Mouse (Mus musculus) megakaryocyte progenitor cell, adult 5-6 weeks (primary cell): ENCODE measurements around the gene Tmem104. TPM values are rescaled to one million over a fixed set of nuclear protein-coding genes. Genes with fewer than 3 reads are reported as not detected.

Source experiments
- ATAC-seq: replicated peaks from 2 replicates; pipeline ENCODE4 v1.8.0; 2016; ENCODE audit warnings: mild to moderate bottlenecking, moderate TSS enrichment, inconsistent platforms; ENCODE audit not compliant: poor library complexity
- total RNA-seq, 2 experiments: library from RNA; stranded (forward) in 1 of 2; stranded (reverse) in 1 of 2; fragments of 157-497, 149-512 nt in 1 of 2; fragments of 200-1000 nt in 1 of 2; gene quantifications; 2 replicates each; pipeline versions ENCODE4 v1.2.3 to v1.2.4; 2015 to 2017

Tmem104 gene
- total RNA-seq, 2 experiments from 2014 or later = 7.8 to 8.2 TPM

- ATAC-seq = no peak
Observed at GRCm38 (mm10) chr11:115259134-115259533, 71.8 kb downstream of the Tmem104 start.

GRCm38 (mm10) chr11:115262954-115263353 is 75.7 kb downstream of the Tmem104 start:
- ATAC-seq = no peak

DNA sequence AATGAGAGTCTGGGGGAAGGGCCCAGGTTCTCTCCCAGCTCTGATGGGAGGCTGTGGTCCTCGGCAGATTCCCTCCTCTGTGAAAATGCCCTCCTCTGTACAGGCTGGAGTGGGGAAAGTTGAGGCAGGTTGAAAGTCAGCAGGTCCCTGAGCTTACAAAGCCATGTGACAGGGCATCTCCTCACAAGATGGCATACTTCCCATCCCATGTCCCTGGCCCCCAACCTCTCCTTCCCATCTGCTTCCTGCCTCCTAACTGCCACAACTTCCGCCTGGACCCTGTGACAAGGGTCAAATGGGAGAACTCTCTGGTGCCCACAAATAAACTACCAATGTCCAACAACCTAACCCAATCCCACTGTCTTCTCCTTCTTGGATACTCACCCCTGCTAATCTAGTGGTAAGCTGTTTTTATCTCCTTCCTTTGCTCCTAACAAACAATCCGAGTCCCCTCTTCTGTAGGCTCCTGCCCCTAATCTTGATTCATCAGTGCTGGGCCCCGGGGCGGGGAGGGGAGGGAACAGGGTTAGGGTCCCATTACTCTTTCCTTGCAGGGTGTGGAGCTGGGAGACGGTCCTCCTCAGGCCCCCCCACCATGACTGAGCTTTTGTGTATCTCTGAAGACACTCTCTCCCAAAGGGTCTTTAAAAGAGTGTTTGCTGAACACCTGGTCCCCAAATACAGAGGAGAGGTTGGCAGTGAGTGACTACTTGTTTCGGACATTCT is 77.0 kb downstream of the Tmem104 start:
- no peak for ATAC-seq

DNA sequence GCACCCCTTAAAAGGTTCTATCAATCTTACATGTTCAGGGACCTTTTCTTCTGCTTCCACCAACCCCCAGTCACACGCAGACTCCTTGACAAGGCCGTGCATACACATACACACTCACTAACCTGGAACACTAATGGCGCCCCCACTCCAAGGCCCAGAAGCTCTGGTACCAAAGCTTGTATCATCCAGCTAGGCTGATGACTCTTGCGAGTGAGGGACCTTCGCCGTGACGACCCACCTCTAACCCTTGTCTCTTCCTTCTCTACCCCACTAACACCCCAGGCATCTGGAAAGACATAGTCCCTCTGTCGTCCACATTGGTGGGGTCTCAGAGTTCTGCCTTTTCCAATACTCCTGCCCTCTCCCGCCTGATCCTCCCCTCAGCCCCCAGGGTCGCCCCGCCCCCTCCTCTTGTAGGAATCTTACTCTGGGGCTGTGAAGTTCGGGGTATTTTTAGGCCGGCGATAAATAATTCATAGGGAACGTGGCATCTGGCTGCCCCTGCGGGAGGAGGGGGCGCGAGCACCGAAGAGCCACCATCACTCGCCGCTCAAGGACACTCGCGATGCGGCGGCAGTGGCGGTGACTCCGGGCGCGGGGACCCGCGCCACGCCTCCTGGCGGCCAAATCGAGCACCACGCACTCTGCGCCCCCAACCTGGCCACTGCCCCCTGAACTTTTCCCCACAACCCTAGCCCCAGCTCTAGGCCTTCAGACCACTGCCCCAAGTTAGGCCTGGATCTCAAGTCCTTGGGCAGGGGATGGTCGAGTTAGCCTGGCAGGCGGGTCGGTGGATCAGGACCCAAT is 77.8 kb downstream of the Tmem104 start:
- peak; percentile 53; the same call in 1 of the 2 replicates for ATAC-seq

- ATAC-seq = 0 out of 2 replicates have a peak, but pooled peaks have one; percentile 7
Observed at GRCm38 (mm10) chr11:115265771-115266399, 78.6 kb downstream of the Tmem104 start.

GRCm38 (mm10) chr11:115266400-115266778 is 79.1 kb downstream of the Tmem104 start:
- no peak for ATAC-seq

- no peak for ATAC-seq
Observed at GRCm38 (mm10) chr11:115267061-115267883, 80.0 kb downstream of the Tmem104 start, which contains the start of gene Grin2c. Grin2c (minus strand) TSS chr11:115267243.

DNA sequence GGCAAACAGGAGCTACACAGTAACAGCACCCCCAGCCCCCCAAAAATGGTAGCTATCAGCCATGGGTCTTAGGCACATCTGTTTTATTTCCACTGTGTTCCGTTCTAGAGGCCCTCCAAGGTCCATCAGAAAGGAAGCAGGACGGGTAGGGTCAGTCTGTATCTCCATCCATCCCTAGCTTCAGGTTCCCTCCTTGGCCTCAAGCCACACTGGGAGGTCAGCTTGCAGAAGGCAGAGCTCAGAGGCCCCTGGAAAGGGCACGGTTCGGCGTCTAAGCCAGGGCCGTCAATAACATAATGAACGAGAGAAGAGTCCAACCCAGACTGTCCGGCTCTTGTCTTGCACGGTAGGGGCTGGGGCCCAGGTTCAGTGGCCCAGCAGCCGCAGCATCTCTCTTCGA is 80.7 kb downstream of the Tmem104 start:
- ATAC-seq = no peak

DNA sequence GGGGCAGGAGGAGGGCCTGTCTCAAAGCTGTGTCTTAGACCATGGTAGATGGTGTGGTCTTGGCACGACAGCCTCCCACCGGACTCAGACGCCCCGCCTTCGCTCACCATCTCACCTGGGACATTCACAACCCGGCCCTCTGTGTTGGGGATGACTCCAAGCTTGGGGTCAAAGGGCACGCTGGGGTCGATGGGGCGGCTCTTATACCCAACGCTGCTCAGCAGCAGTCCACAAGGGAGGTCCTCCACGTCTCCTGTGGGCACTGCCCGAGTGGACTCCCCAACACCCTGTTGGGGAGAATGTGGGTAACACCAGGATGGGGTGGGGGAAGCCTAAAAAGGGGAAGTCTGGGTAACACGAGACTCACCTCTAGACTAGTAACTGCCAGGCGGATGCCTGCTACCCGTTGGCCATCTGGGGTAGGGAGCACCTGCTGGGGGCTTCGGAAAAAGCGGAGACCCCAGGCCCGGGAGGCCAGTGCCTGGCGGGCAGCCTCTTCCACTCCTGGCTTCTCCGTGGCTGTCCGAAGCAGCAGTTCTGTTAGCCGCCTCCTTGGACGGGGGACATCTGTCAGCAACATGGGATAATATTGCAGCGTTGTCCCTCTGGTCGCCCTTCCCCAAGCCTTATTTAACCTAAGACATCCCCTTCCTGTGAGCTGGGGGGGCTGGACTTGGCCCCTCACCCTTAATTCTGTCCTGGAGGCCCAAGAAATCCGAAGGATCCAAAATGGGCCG is 82.2 kb downstream of the Tmem104 start:
- no peak for ATAC-seq

DNA sequence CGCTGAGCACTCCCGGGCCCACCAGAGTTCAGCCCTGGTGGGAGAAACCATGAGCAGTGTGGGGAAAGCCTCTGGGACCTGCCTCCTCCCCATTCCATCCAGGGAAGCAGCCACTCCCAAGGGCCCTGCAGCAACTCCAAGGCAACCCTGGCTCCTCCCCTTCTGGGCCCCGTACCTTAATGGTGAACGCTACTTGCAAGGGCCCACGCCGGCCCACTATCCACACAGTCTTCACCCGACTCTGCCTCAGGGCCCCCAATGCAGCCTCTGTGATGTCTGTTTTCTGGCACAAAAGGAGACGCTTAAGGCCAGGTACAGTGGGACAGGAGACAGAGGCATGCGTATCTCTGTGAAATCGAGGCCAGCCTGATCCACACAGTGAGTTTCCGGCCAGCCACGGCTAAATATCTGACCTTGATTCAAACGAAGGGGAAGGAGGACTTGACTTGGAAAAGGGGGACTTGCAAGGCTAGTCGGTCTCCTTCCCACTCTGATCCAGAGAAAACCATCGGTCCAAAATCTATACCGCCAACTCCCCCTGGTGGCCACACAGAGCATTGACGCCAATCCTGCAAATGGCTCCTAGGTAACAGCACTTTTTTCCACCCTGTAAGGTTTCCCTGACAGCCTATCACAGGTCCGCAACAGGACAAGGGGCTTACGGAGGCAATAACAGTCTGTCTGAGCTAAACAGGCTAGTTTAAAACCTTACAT is 83.0 kb downstream of the Tmem104 start:
- ATAC-seq = peak; percentile 76

GRCm38 (mm10) chr11:115271052-115271451 is 83.8 kb downstream of the Tmem104 start:
- no peak for ATAC-seq

GRCm38 (mm10) chr11:115271481-115271880 is 84.2 kb downstream of the Tmem104 start:
- no peak for ATAC-seq

GRCm38 (mm10) chr11:115272894-115273498 is 85.7 kb downstream of the Tmem104 start:
- ATAC-seq = no peak

GRCm38 (mm10) chr11:115273735-115274134 is 86.4 kb downstream of the Tmem104 start:
- ATAC-seq = no peak

- ATAC-seq = no peak
Observed at GRCm38 (mm10) chr11:115274178-115274577, 86.9 kb downstream of the Tmem104 start.

DNA sequence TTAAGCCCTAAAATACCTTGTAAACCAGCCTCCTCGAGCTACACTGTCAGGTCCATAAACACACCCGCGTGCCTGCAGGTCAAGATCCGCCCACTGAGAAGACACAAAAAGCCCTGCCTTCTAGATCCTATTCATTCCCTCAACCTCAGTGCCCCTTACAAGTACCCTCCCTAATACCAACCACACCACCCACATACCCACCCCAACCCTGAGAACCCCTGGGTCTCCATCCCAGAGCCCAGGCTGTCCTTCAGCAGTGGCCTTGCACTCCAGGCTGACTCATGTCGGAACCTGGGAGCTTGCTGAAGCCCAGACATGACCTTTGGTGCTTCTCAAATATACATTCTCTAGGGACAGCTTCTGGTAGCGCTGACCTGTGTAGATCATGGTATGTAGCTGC is 87.5 kb downstream of the Tmem104 start:
- no peak for ATAC-seq

DNA sequence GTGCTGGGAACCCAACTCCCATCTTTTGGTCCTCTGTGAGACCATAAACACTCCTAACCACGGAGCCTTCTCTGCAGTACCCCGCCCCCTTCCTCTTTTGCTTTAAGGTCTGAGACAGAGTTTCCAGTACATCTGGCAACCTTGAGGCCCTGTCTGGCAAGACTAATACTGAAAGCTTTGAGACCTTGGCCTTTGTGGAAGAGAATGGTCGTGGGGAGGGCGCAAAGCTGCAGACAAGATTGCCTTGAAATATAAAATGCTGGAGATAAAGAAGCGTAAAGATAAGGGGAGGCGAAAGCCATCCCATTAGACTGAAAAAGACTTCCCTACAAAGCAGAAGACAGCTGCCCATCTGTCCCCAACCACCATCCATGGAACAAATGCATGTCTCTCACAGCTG is 88.2 kb downstream of the Tmem104 start:
- no peak for ATAC-seq

- no peak for ATAC-seq
Observed at GRCm38 (mm10) chr11:115275954-115276353, 88.7 kb downstream of the Tmem104 start.
